Mouse (Mus musculus) hindbrain, embryonic 16.5 days (tissue): ENCODE data around the gene Gm32742. TPM values are rescaled to one million over a fixed set of nuclear protein-coding genes. Genes with fewer than 3 reads are reported as not detected.

Experiments
- ATAC-seq: fragments of 200-750 bp; cut with Nextera tagmentation; 2 replicates; pipeline ENCODE4 v1.8.0; 2017; ENCODE audit warnings: moderate TSS enrichment, moderate library complexity
- H3K27ac ChIP-seq: fragments of 300-500 bp; sonication (generic); 2 replicates; pipeline ENCODE4 v1.5.1; 2014; ENCODE audit warnings: low read depth, mild to moderate bottlenecking, control low read depth, low read length, moderate library complexity
- H3K27me3 ChIP-seq: fragments of 300-500 bp; sonication (generic); replicated peaks from 2 replicates; pipeline ENCODE4 v1.6.1; 2014; ENCODE audit warnings: low read length; ENCODE audit not compliant: control insufficient read depth, insufficient read depth
- H3K36me3 ChIP-seq: fragments of 300-500 bp; sonication (generic); 2 replicates; pipeline ENCODE4 v1.6.1; 2014; ENCODE audit warnings: mild to moderate bottlenecking, low read length, moderate library complexity, mixed read lengths; ENCODE audit not compliant: control insufficient read depth, insufficient read depth
- H3K4me1 ChIP-seq: fragments of 300-500 bp; sonication (generic); 2 replicates; pipeline ENCODE4 v1.6.1; 2014; ENCODE audit warnings: low read depth, low read length; ENCODE audit not compliant: control insufficient read depth, insufficient read depth
- H3K4me2 ChIP-seq: fragments of 300-500 bp; sonication (generic); 2 replicates; pipeline ENCODE4 v1.6.1; 2014; ENCODE audit warnings: mild to moderate bottlenecking, low read length, control low read depth, moderate library complexity
- H3K4me3 ChIP-seq: fragments of 300-500 bp; sonication (generic); 2 replicates; pipeline ENCODE4 v1.5.1; 2014; ENCODE audit warnings: mild to moderate bottlenecking, low read length, control low read depth, moderate library complexity
- H3K9ac ChIP-seq: fragments of 300-500 bp; sonication (generic); 2 replicates; pipeline ENCODE4 v1.6.1; 2014; ENCODE audit warnings: low read depth, mild to moderate bottlenecking, control low read depth, low read length, moderate library complexity
- H3K9me3 ChIP-seq: fragments of 300-500 bp; sonication (generic); 2 replicates; pipeline ENCODE4 v1.6.1; 2014; ENCODE audit warnings: mild to moderate bottlenecking, low read length, moderate library complexity; ENCODE audit not compliant: control insufficient read depth
- WGBS: fragments of 180-500 bp; shearing (Covaris S2); extraction: QIAGEN DNeasy Blood & Tissue Kit; methylation state at CpG from one replicate; pipeline ENCODE4 v1.1.7; 2014; 5-methylcytosine and 5-hydroxymethylcytosine counted together
- polyA plus RNA-seq: library from polyadenylated mRNA; unstranded; fragments of >200 nt; fragmentation: Nextera tagmentation; extraction: Ambion mirVana; gene quantifications from 2 replicates; pipeline ENCODE4 v1.2.1, GENCODE M21; 2015

Gm32742 gene
- polyA plus RNA-seq: 0.02 and 0.03 TPM in 2 replicates

DNA sequence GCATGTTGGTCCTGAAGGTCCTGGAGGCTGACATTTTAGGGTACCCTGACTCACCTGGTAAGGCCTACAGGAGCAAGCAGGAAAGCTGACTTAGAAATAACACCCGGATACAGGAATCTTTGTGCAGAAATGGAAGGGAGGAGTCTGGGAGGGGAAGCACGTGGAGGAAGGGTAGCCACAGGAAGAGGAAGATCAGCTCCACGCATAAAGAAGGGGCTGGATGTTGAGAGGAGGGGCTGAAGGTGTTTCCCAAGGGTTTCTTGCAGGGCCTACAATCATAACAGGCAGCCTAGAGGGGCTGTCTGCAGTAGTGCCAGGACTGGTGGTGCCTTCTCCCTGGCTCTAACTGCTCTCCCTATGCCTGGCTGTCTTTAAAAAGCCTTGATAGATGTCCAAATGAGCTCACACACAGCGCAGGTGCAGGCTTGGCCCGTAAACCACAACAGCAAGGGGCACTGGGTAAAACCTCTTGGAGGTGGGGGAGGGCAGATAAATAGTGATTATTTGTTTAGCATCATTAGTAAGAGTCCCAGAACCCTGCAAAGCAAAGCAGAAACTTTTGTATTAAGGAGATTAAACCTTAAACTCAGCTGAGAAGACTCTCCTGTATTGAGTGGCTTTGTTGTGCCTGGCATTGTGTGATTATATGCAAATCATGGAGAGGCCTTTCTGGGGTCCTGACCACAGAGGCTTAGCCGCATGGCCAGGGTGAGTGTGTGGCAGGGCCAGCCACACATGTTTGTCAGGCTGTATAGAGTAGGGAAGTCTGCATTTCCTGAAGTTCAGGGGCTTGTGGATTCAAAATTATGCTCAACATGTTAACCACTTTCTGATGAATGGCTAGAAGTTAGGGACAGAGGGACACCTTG, at the start of gene Gm32742:
Gene Gm32742, minus strand, starts transcription at position 206 of the 869 bp plus-strand sequence.
- 50% methylated on average over 6 of the region's 6 CpGs for WGBS
- Histone ChIP-seq H3K9me3 (no peaks in the 10 kb centered on the region), H3K27ac (no peak within 1 kb of the TSS), H3K9ac (no peak within 1 kb of the TSS; the same call in 1 of the 2 replicates), H3K36me3 (no peaks in the 10 kb centered on the region), H3K27me3 (peaks cover 2% of the 10 kb centered on the region; the same call in 1 of the 2 replicates), H3K4me2 (no peak within 1 kb of the TSS), H3K4me1 (no peaks in the 10 kb centered on the region), H3K4me3 (no peak within 1 kb of the TSS)
- no peak for ATAC-seq

DNA sequence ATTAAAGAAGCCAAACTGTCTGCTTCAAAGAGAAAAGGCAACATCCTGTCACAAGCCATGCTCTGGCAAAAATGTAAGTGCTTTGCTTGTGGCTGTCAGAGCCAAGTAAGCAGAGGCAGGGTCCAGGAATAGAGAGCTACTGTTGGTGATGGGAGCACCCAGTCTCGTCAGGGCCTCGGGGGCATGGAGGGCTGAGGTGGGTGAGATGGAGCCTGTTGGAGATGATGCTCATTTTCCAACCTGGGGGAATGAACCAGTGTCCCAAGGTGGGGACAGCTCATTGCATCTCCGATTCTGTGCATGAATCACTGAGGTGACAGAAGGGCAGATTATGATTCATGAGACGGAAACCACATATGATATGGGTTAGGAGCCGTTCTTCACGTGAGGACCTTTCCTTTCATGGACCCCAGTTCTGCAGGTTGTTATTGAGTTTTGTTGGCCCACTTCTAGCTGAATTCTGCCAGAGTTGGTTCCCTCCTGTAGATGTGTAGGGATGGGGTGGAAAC, 48.5 kb upstream of the Gm32742 start:
- H3K4me2 ChIP-seq: no peak overlapping the region
- no peak for ATAC-seq
- H3K27me3 ChIP-seq: no peaks in the 10 kb centered on the region
- no peaks in the 10 kb centered on the region for H3K4me1 ChIP-seq
- 87% methylated on average over 6 of the region's 6 CpGs for WGBS
- H3K27ac ChIP-seq: no peak overlapping the region
- H3K9me3 ChIP-seq: no peaks in the 10 kb centered on the region
- no peak overlapping the region for H3K4me3 ChIP-seq
- H3K9ac ChIP-seq: no peak overlapping the region
- no peaks in the 10 kb centered on the region for H3K36me3 ChIP-seq

DNA sequence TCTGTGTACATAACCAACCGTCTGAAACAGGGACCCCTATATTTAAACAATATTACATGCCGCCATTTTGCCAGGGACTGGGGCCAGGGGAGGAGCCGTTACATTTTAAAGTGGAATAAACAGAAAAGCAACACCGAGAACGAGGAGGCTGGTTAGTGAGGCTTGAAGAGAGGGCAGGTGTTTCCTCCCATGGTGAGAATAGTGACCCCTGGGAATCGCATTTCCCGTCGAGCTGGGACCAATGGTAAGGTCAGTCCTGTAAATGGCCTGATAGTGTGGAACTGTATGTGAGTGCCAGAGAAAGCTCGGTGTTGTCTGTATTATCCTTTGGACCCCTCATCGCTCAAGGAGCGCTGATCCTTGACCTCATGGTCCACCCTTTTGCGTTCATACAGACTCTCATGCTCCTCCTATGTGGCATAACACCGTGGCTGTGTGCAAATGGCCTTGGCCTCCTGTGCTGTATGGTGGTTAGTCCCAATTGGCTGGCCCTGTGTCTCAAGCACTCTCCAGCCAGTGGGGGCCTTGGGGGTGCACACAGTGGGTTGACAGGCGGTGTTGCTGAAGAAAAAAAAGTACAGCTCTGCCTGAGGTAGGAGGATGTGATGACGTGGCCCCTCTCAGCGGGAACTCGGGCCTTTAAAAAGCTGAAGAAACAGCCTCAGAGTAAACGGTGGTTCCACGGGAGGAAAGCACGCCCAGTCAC, 47.9 kb upstream of the Gm32742 start, which contains the start of gene Pou2af1:
Gene Pou2af1, plus strand, starts transcription at position 686 of the 706 bp plus-strand sequence.
- Histone ChIP-seq H3K4me3 (no peak within 1 kb of the TSS), H3K9me3 (no peaks in the 10 kb centered on the region), H3K27me3 (no peaks in the 10 kb centered on the region), H3K36me3 (no peaks in the 10 kb centered on the region), H3K4me2 (no peak within 1 kb of the TSS), H3K4me1 (no peaks in the 10 kb centered on the region), H3K9ac (no peak within 1 kb of the TSS), H3K27ac (no peak within 1 kb of the TSS)
- 84% methylated on average over 20 of the region's 20 CpGs for WGBS
- ATAC-seq: no peak

DNA sequence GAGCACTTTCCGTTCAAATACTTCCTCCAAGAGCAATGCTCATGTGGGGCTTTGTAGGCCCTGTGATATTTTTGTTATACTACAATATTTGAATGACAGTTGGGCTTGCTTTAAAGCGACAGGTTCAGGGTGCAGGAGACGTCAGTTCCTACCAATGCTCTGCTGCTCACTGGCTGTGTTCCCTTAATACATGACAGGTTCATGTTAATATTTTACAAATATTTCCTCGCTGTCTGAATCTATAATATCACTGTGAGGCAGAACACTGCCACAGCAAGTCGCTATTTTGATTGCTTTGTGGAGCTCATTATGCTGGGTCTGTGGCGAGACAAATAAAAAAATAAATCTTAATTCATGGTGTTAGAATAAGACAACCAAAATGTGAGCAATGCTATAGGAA, 45.9 kb upstream of the Gm32742 start:
- Histone ChIP-seq H3K4me1 (no peaks in the 10 kb centered on the region), H3K9ac (no peak overlapping the region), H3K27me3 (no peaks in the 10 kb centered on the region), H3K4me2 (no peak overlapping the region), H3K36me3 (no peaks in the 10 kb centered on the region), H3K9me3 (no peaks in the 10 kb centered on the region), H3K27ac (no peak overlapping the region), H3K4me3 (no peak overlapping the region)
- no peak for ATAC-seq
- 73% methylated on average over 6 of the region's 6 CpGs for WGBS

DNA sequence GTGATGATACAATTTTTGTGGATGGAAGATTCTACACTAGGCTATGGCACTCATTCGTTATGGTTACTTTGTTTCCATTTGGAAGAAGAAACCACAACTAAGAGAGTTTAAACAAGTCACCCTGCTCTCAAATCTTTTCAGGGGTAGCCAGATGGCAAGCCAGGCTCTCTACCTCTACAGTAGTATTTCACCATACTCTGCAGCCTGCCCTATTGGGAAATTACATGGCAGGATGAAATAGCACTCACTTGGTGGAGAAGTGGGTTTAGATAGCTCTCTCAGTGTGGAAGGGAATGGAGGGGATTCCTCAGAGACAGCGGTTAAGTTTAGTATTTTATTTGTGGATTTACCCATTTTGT, 43.6 kb upstream of the Gm32742 start:
- no peak for ATAC-seq
- H3K4me1 ChIP-seq: no peaks in the 10 kb centered on the region
- no peak overlapping the region for H3K27ac ChIP-seq
- WGBS: 80% methylated on average over 2 of the region's 2 CpGs
- no peak overlapping the region for H3K4me3 ChIP-seq
- H3K27me3 ChIP-seq: no peaks in the 10 kb centered on the region
- no peaks in the 10 kb centered on the region for H3K9me3 ChIP-seq
- no peaks in the 10 kb centered on the region for H3K36me3 ChIP-seq
- no peak overlapping the region for H3K4me2 ChIP-seq
- no peak overlapping the region for H3K9ac ChIP-seq

DNA sequence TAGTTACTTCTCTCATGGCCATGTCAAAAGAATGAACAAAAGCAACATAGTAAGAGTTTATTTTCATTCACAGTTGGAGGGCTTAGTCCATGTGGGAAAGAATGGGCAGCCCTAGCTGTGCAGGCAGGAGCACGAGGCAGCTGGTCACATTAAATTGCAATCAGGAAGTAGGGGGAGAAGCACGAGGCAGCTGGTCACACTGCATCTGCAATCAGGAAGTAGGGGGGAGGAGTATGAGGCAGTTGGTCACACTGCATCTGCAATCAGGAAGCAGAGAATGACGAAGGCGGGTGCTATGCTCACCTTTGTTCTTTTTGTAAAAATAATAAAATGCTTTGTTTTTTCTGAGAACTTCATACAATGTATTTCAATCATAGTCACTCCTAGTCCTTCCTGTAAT, 29.5 kb upstream of the Gm32742 start:
- H3K4me3 ChIP-seq: no peak overlapping the region
- H3K27ac ChIP-seq: no peak overlapping the region
- H3K9me3 ChIP-seq: no peaks in the 10 kb centered on the region
- no peak overlapping the region for H3K4me2 ChIP-seq
- WGBS: 68% methylated on average over 4 of the region's 4 CpGs
- no peaks in the 10 kb centered on the region for H3K27me3 ChIP-seq
- H3K9ac ChIP-seq: no peak overlapping the region
- no peak for ATAC-seq
- H3K36me3 ChIP-seq: no peaks in the 10 kb centered on the region
- H3K4me1 ChIP-seq: no peaks in the 10 kb centered on the region

DNA sequence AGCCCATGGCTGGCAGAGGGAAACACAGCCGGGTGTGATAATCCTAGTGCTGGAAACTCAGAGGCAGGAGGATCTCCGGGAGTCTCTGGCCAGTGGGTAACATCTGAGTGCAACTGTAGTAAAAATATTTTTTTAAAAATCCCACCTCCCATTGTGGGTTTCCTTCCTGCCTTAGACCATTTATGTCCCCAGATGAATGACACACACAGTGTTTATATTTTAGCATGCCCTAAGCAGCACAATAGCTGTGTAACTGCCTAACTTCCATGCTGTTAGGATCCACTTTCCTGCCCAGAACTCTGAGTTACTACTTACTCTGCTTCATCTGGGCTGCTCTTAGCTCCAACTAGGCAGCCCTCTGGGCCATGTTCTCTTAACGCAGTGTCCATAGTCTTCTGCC, 25.3 kb upstream of the Gm32742 start:
- no peak for ATAC-seq
- 88% methylated on average over 3 of the region's 3 CpGs for WGBS
- Histone ChIP-seq H3K36me3 (no peaks in the 10 kb centered on the region), H3K27me3 (no peaks in the 10 kb centered on the region), H3K4me3 (no peak overlapping the region), H3K9me3 (no peaks in the 10 kb centered on the region), H3K4me2 (no peak overlapping the region), H3K27ac (no peak overlapping the region), H3K4me1 (no peaks in the 10 kb centered on the region; the same call in 1 of the 2 replicates), H3K9ac (no peak overlapping the region)

DNA sequence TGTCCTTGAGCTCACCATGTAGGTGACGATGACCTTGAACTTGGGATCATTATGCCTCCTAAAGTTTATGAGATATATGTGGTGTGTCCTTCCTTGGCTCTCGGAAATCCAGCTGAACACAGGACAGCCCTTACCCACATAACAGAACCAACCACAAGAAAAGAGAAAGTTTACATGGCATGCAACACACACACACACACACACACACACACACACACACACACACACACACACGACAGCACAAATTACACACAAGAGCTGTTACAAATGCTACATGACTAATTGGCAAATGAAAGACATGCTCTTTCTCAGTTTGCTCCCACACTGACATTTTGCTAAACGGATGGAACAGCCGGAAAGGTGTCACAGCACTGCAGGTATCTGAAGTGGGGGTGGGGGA, 20.6 kb upstream of the Gm32742 start:
- Histone ChIP-seq H3K9ac (no peak overlapping the region), H3K9me3 (no peaks in the 10 kb centered on the region), H3K4me2 (no peak overlapping the region), H3K36me3 (no peaks in the 10 kb centered on the region), H3K27ac (no peak overlapping the region), H3K4me1 (no peaks in the 10 kb centered on the region; the same call in 1 of the 2 replicates), H3K27me3 (no peaks in the 10 kb centered on the region), H3K4me3 (no peak overlapping the region)
- no peak for ATAC-seq
- 80% methylated on average over 5 of the region's 5 CpGs for WGBS

DNA sequence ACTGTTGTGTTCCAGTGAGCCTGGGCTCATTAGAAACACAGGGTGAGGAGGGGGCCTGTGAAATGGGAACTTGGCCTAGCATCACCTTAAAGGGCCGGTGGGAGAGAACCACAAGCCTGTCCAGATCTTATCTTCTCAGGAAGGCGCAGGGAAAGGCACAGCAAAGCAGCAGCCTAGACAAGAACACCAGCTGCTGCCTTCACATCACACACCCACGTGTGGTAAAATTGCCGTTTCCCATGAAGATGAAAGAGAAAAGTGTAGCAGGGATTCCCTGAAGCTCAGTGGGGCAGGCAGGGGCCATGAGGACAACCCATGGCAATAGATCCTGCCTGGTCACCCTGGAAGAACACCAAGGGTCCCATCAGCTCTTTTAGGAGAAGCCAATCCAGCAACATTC, 20.1 kb upstream of the Gm32742 start:
- Histone ChIP-seq H3K27me3 (no peaks in the 10 kb centered on the region), H3K27ac (no peak overlapping the region), H3K4me2 (no peak overlapping the region), H3K4me3 (no peak overlapping the region), H3K36me3 (no peaks in the 10 kb centered on the region), H3K9ac (no peak overlapping the region), H3K9me3 (no peaks in the 10 kb centered on the region), H3K4me1 (no peaks in the 10 kb centered on the region; the same call in 1 of the 2 replicates)
- no peak for ATAC-seq
- WGBS: 81% methylated on average over 4 of the region's 4 CpGs
